Mouse (Mus musculus): ENCODE measurements at regions not wholly inside any gene's neighbourhood (a gene's known extent, or its start where the extent isn't known, plus 50 kb on each side); places are given as distances from the start of the nearest gene placed in this dataset.

GRCm38 (mm10) chr13:16550060-16550459, 538.4 kb downstream of the Inhba start:
- DNase-seq (ENCODE audit: low spot score) (no peak), ATAC-seq (replicated peaks; ENCODE audit: low FRiP score, low TSS enrichment, low read depth) (no peak)
- Histone ChIP-seq H3K27ac (ENCODE audit: low read depth) (no peak overlapping the region), H3K4me3 (ENCODE audit: low read depth, low read length) (no peak overlapping the region), H3K4me1 (replicated peaks; ENCODE audit: control insufficient read depth, insufficient read depth, low read length) (no peaks in the 10 kb centered on the region), H3K9me3 (ENCODE audit: control insufficient read depth, low read length) (no peaks in the 10 kb centered on the region), H3K27me3 (replicated peaks; ENCODE audit: control insufficient read depth, insufficient read depth, low read length) (no peaks in the 10 kb centered on the region), H3K9ac (ENCODE audit: low read length) (no peak overlapping the region), H3K4me2 (ENCODE audit: low read length) (no peak overlapping the region), H3K36me3 (ENCODE audit: control insufficient read depth, insufficient read depth, low read length) (no peaks in the 10 kb centered on the region)

- no peak overlapping the region for H3K4me3 ChIP-seq (ENCODE audit: low read depth, low read length)
- H3K9ac ChIP-seq (ENCODE audit: low read length) = no peak overlapping the region
- no peak overlapping the region for H3K27ac ChIP-seq (ENCODE audit: low read depth)
- H3K36me3 ChIP-seq (ENCODE audit: control insufficient read depth, insufficient read depth, low read length) = no peaks in the 10 kb centered on the region
- DNase-seq (ENCODE audit: low spot score) (no peak), ATAC-seq (replicated peaks; ENCODE audit: low FRiP score, low TSS enrichment, low read depth) (no peak)
- H3K27me3 ChIP-seq (replicated peaks; ENCODE audit: control insufficient read depth, insufficient read depth, low read length) = no peaks in the 10 kb centered on the region
- H3K9me3 ChIP-seq (ENCODE audit: control insufficient read depth, low read length) = no peaks in the 10 kb centered on the region
- no peaks in the 10 kb centered on the region for H3K4me1 ChIP-seq (replicated peaks; ENCODE audit: control insufficient read depth, insufficient read depth, low read length)
- no peak overlapping the region for H3K4me2 ChIP-seq (ENCODE audit: low read length)
- WGBS = 69% methylated on average over 1 of the region's 1 CpGs
Observed at GRCm38 (mm10) chr13:16564988-16565387, 553.3 kb downstream of the Inhba start.

- ATAC-seq (replicated peaks; ENCODE audit: low FRiP score, low TSS enrichment, low read depth) (no peak), DNase-seq (ENCODE audit: low spot score) (no peak)
- WGBS = 29% methylated on average over 4 of the region's 4 CpGs
- H3K4me3 ChIP-seq (ENCODE audit: low read depth, low read length) = no peak overlapping the region
- no peaks in the 10 kb centered on the region for H3K36me3 ChIP-seq (ENCODE audit: control insufficient read depth, insufficient read depth, low read length)
- H3K27ac ChIP-seq (ENCODE audit: low read depth) = no peak overlapping the region
- H3K4me1 ChIP-seq (replicated peaks; ENCODE audit: control insufficient read depth, insufficient read depth, low read length) = no peaks in the 10 kb centered on the region
- H3K27me3 ChIP-seq (replicated peaks; ENCODE audit: control insufficient read depth, insufficient read depth, low read length) = no peaks in the 10 kb centered on the region
- no peak overlapping the region for H3K9ac ChIP-seq (ENCODE audit: low read length)
- H3K4me2 ChIP-seq (ENCODE audit: low read length) = no peak overlapping the region
- H3K9me3 ChIP-seq (ENCODE audit: control insufficient read depth, low read length) = no peaks in the 10 kb centered on the region
Observed at GRCm38 (mm10) chr13:16574069-16574468, 562.4 kb downstream of the Inhba start.

GRCm38 (mm10) chr13:16586286-16586685, 574.6 kb downstream of the Inhba start:
- Histone ChIP-seq H3K9me3 (ENCODE audit: control insufficient read depth, low read length) (no peaks in the 10 kb centered on the region), H3K4me2 (ENCODE audit: low read length) (no peak overlapping the region), H3K4me1 (replicated peaks; ENCODE audit: control insufficient read depth, insufficient read depth, low read length) (no peaks in the 10 kb centered on the region), H3K27me3 (replicated peaks; ENCODE audit: control insufficient read depth, insufficient read depth, low read length) (no peaks in the 10 kb centered on the region), H3K4me3 (ENCODE audit: low read depth, low read length) (no peak overlapping the region), H3K9ac (ENCODE audit: low read length) (no peak overlapping the region), H3K27ac (ENCODE audit: low read depth) (no peak overlapping the region), H3K36me3 (ENCODE audit: control insufficient read depth, insufficient read depth, low read length) (no peaks in the 10 kb centered on the region)
- DNase-seq (ENCODE audit: low spot score) (no peak), ATAC-seq (replicated peaks; ENCODE audit: low FRiP score, low TSS enrichment, low read depth) (no peak)

- no peak for ATAC-seq (replicated peaks; ENCODE audit: low FRiP score, low TSS enrichment, low read depth)
Observed at GRCm38 (mm10) chr13:16619755-16620154, 608.1 kb downstream of the Inhba start.

GRCm38 (mm10) chr13:16626584-16626983, 614.9 kb downstream of the Inhba start:
- no peaks in the 10 kb centered on the region for H3K27me3 ChIP-seq (replicated peaks; ENCODE audit: control insufficient read depth, insufficient read depth, low read length)
- no peak overlapping the region for H3K9ac ChIP-seq (ENCODE audit: low read length)
- no peak overlapping the region for H3K27ac ChIP-seq (ENCODE audit: low read depth)
- ATAC-seq (replicated peaks; ENCODE audit: low FRiP score, low TSS enrichment, low read depth) (no peak), DNase-seq (ENCODE audit: low spot score) (no peak)
- H3K36me3 ChIP-seq (ENCODE audit: control insufficient read depth, insufficient read depth, low read length) = no peaks in the 10 kb centered on the region
- H3K9me3 ChIP-seq (ENCODE audit: control insufficient read depth, low read length) = no peaks in the 10 kb centered on the region
- no peaks in the 10 kb centered on the region for H3K4me1 ChIP-seq (replicated peaks; ENCODE audit: control insufficient read depth, insufficient read depth, low read length)
- 68% methylated on average over 4 of the region's 4 CpGs for WGBS
- H3K4me3 ChIP-seq (ENCODE audit: low read depth, low read length) = no peak overlapping the region
- no peak overlapping the region for H3K4me2 ChIP-seq (ENCODE audit: low read length)

More at GRCm38 (mm10) chr13:16619755-16620154, 608.1 kb downstream of the Inhba start:
- no peak overlapping the region for H3K9ac ChIP-seq (ENCODE audit: low read length)
- H3K4me1 ChIP-seq (replicated peaks; ENCODE audit: control insufficient read depth, insufficient read depth, low read length) = no peaks in the 10 kb centered on the region
- H3K4me3 ChIP-seq (ENCODE audit: low read depth, low read length) = no peak overlapping the region
- no peak overlapping the region for H3K27ac ChIP-seq (ENCODE audit: low read depth)
- WGBS = 88% methylated on average over 5 of the region's 5 CpGs
- H3K36me3 ChIP-seq (ENCODE audit: control insufficient read depth, insufficient read depth, low read length) = no peaks in the 10 kb centered on the region
- no peak overlapping the region for H3K4me2 ChIP-seq (ENCODE audit: low read length)
- no peak for DNase-seq (ENCODE audit: low spot score)
- H3K27me3 ChIP-seq (replicated peaks; ENCODE audit: control insufficient read depth, insufficient read depth, low read length) = no peaks in the 10 kb centered on the region
- no peaks in the 10 kb centered on the region for H3K9me3 ChIP-seq (ENCODE audit: control insufficient read depth, low read length)

- DNase-seq (ENCODE audit: low spot score) (no peak), ATAC-seq (replicated peaks; ENCODE audit: low FRiP score, low TSS enrichment, low read depth) (peak; percentile 88)
- no peak overlapping the region for H3K4me2 ChIP-seq (ENCODE audit: low read length)
- no peaks in the 10 kb centered on the region for H3K9me3 ChIP-seq (ENCODE audit: control insufficient read depth, low read length)
- WGBS = 36% methylated on average over 5 of the region's 5 CpGs
- no peak overlapping the region for H3K4me3 ChIP-seq (ENCODE audit: low read depth, low read length)
- H3K9ac ChIP-seq (ENCODE audit: low read length) = no peak overlapping the region
- H3K27me3 ChIP-seq (replicated peaks; ENCODE audit: control insufficient read depth, insufficient read depth, low read length) = no peaks in the 10 kb centered on the region
- no peaks in the 10 kb centered on the region for H3K4me1 ChIP-seq (replicated peaks; ENCODE audit: control insufficient read depth, insufficient read depth, low read length)
- H3K36me3 ChIP-seq (ENCODE audit: control insufficient read depth, insufficient read depth, low read length) = no peaks in the 10 kb centered on the region
- no peak overlapping the region for H3K27ac ChIP-seq (ENCODE audit: low read depth)
Observed at GRCm38 (mm10) chr13:16633445-16634092, 621.9 kb downstream of the Inhba start.

- no peak for ATAC-seq (replicated peaks; ENCODE audit: low FRiP score, low TSS enrichment, low read depth)
Observed at GRCm38 (mm10) chr13:16636251-16636650, 624.6 kb downstream of the Inhba start.

GRCm38 (mm10) chr13:16641611-16642449, 630.2 kb downstream of the Inhba start:
- Histone ChIP-seq H3K27me3 (replicated peaks; ENCODE audit: control insufficient read depth, insufficient read depth, low read length) (no peaks in the 10 kb centered on the region), H3K4me1 (replicated peaks; ENCODE audit: control insufficient read depth, insufficient read depth, low read length) (no peaks in the 10 kb centered on the region), H3K9ac (ENCODE audit: low read length) (no peak overlapping the region), H3K36me3 (ENCODE audit: control insufficient read depth, insufficient read depth, low read length) (no peaks in the 10 kb centered on the region), H3K27ac (ENCODE audit: low read depth) (no peak overlapping the region), H3K4me3 (ENCODE audit: low read depth, low read length) (no peak overlapping the region), H3K4me2 (ENCODE audit: low read length) (no peak overlapping the region), H3K9me3 (ENCODE audit: control insufficient read depth, low read length) (no peaks in the 10 kb centered on the region)
- DNase-seq (ENCODE audit: low spot score) (no peak), ATAC-seq (replicated peaks; ENCODE audit: low FRiP score, low TSS enrichment, low read depth) (no peak)
- WGBS = 69% methylated on average over 3 of the region's 3 CpGs

More at GRCm38 (mm10) chr13:16636251-16636650, 624.6 kb downstream of the Inhba start:
- no peak overlapping the region for H3K4me3 ChIP-seq (ENCODE audit: low read depth, low read length)
- no peak overlapping the region for H3K27ac ChIP-seq (ENCODE audit: low read depth)
- no peaks in the 10 kb centered on the region for H3K36me3 ChIP-seq (ENCODE audit: control insufficient read depth, insufficient read depth, low read length)
- no peaks in the 10 kb centered on the region for H3K27me3 ChIP-seq (replicated peaks; ENCODE audit: control insufficient read depth, insufficient read depth, low read length)
- H3K9ac ChIP-seq (ENCODE audit: low read length) = no peak overlapping the region
- no peak overlapping the region for H3K4me2 ChIP-seq (ENCODE audit: low read length)
- WGBS = 76% methylated on average over 2 of the region's 2 CpGs
- no peaks in the 10 kb centered on the region for H3K9me3 ChIP-seq (ENCODE audit: control insufficient read depth, low read length)
- H3K4me1 ChIP-seq (replicated peaks; ENCODE audit: control insufficient read depth, insufficient read depth, low read length) = no peaks in the 10 kb centered on the region
- DNase-seq (ENCODE audit: low spot score) = no peak

Measured in intestine, embryonic 14.5 days (tissue).